8 mouse cellular contexts compared by ENCODE assay signal in the genomic region with DNA sequence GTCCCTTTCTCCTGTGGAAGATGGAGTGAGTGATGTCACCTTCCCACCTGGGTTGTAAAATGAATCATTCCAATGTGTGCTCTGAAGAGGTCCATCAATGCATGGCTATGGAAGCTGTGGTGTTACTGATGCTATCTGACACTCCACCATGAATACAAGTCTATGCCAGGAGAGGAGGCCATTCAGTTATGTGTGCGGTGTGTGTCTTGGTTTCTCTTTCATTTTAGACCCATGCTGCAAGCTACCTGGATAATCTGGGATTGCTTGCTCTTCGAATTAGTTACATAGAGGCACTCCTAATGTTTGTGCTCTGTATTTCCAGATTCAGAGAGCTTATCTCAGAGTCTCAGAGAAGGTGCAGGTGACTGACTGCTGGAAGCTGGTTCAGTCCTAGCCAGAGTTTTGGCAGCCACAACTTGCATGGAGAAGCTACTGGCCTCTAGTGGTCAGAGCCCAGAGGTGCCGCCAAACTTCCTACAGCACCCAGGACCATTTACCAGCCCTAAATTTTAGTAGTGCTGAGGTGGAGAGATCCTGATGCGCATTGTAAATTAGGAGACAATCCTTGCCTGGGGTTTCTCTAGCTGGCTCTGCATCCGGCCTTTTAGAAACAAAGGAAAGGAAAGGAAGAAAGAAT.
DNase-seq lines count a peak whose midpoint lies in the region; ATAC-seq and TF ChIP-seq lines count a peak whose summit lies in the region.

No protein-coding gene starts in this region.

- TF ChIP-seq CTCF in kidney, postnatal 0 days (IDR thresholded peaks at IDR 0.05; ENCODE audit: low read depth) = peak; percentile 80
- TF ChIP-seq CTCF in liver, postnatal 0 days (IDR thresholded peaks at IDR 0.05; ENCODE audit: low read depth) = peak; percentile 76
- peak; percentile 50; the same call in 1 of the 2 replicates for TF ChIP-seq CTCF in olfactory bulb, adult 2 months (IDR thresholded peaks at IDR 0.05; ENCODE audit: insufficient read depth, low read depth, low read length)

- H3K9ac ChIP-seq in kidney, postnatal 0 days (ENCODE audit: low read depth, low read length) = no peak overlapping the region
- H3K9ac ChIP-seq in liver, postnatal 0 days (replicated peaks) = no peak overlapping the region

- no peaks in the 10 kb centered on the region for H3K9me3 ChIP-seq in kidney, postnatal 0 days (replicated peaks; ENCODE audit: low read length)
- H3K9me3 ChIP-seq in liver, postnatal 0 days (ENCODE audit: low read length) = no peaks in the 10 kb centered on the region

- H3K27ac ChIP-seq in kidney, postnatal 0 days = no peak overlapping the region
- H3K27ac ChIP-seq in liver, postnatal 0 days (ENCODE audit: low read depth) = peak overlapping the region; percentile 18; the same call in 1 of the 2 replicates
- H3K27ac ChIP-seq in olfactory bulb, adult 2 months (ENCODE audit: insufficient read depth, low read depth, low read length) = no peak overlapping the region

- H3K36me3 ChIP-seq in kidney, postnatal 0 days (ENCODE audit: insufficient read depth, low read length) = peaks cover 9% of the 10 kb centered on the region; the same call in 1 of the 2 replicates
- no peaks in the 10 kb centered on the region for H3K36me3 ChIP-seq in liver, postnatal 0 days (replicated peaks; ENCODE audit: insufficient read depth, low read length)

- DNase-seq in 3T3-L1 (ENCODE audit: low read depth, low spot score) (peak; percentile 83), ES-CJ7 (ENCODE audit: low read depth, low spot score) (peak; percentile 82)
- DNase-seq in cerebellum, postnatal 14 days = peak; percentile 64 to 76
- peak; percentile 34 to 45 for DNase-seq in gastrocnemius, adult 8-10 months (ENCODE audit: low spot score in 2 of 2)
- peak; percentile 81 for DNase-seq in kidney, postnatal 0 days (ENCODE audit: low spot score)
- peak; percentile 57 for DNase-seq in liver, postnatal 0 days

- no peak for ATAC-seq in kidney, postnatal 0 days (replicated peaks; ENCODE audit: low FRiP score, low read depth)
- ATAC-seq in liver, postnatal 0 days = peak; percentile 63; the same call in 1 of the 2 replicates
- ATAC-seq in erythroid progenitor cell, adult 5-6 weeks (replicated peaks; ENCODE audit: low FRiP score, poor library complexity, severe bottlenecking) = no peak

- TF ChIP-seq POLR2A in olfactory bulb, adult 2 months (IDR thresholded peaks at IDR 0.05; ENCODE audit: insufficient read depth, low read depth, low read length) = no peak

- H3K27me3 ChIP-seq in kidney, postnatal 0 days (ENCODE audit: insufficient read depth, low read length) = no peaks in the 10 kb centered on the region
- H3K27me3 ChIP-seq in liver, postnatal 0 days (ENCODE audit: insufficient read depth, low read length) = no peaks in the 10 kb centered on the region

- 38% methylated on average over 5 of the region's 5 CpGs for WGBS in kidney, postnatal 0 days
- 40% methylated on average over 5 of the region's 5 CpGs for WGBS in liver, postnatal 0 days (ENCODE audit: insufficient replicate concordance)
- WGBS in olfactory bulb, adult 2 months = 50% methylated on average over 5 of the region's 5 CpGs

- 0 out of 2 replicates have a peak, but pooled peaks cover 3% of the 10 kb centered on the region for H3K4me1 ChIP-seq in kidney, postnatal 0 days (replicated peaks; ENCODE audit: insufficient read depth, low read length)
- peaks cover 6% of the 10 kb centered on the region for H3K4me1 ChIP-seq in liver, postnatal 0 days (ENCODE audit: insufficient read depth)
- 0 out of 2 replicates have a peak, but pooled peaks cover 2% of the 10 kb centered on the region for H3K4me1 ChIP-seq in olfactory bulb, adult 2 months (ENCODE audit: control insufficient read depth, insufficient read depth, low read length)

- TF ChIP-seq EP300 in liver, postnatal 0 days (IDR thresholded peaks at IDR 0.05; ENCODE audit: low read depth) = no peak

- no peak overlapping the region for H3K4me2 ChIP-seq in kidney, postnatal 0 days (ENCODE audit: low read length)
- H3K4me2 ChIP-seq in liver, postnatal 0 days (ENCODE audit: low read depth, low read length) = no peak overlapping the region

- no peak overlapping the region for H3K4me3 ChIP-seq in kidney, postnatal 0 days (replicated peaks; ENCODE audit: low read depth, low read length)
- H3K4me3 ChIP-seq in liver, postnatal 0 days (ENCODE audit: low read depth, low read length) = no peak overlapping the region
- H3K4me3 ChIP-seq in olfactory bulb, adult 2 months (ENCODE audit: insufficient read depth, low read depth, low read length) = no peak overlapping the region
